Mouse (Mus musculus) c-Kit-positive CD71-negative TER-119-negative erythroid progenitor cells, embryonic 14.5 days (primary cell): Measurements from ENCODE around the gene Gm21560.
"Not testable (repeated sequence)": the region's sequence is repeated elsewhere in the genome, so short reads cannot be mapped to it uniquely, and the experiment has no call there.

ENCODE experiments used
- DNase-seq: peaks from one replicate; pipeline ENCODE4 v3.0.0-alpha.2; 2013; ENCODE audit warnings: low read depth

Gene Gm21560

GRCm38 (mm10) chr14:6219192-6219591, at the start of gene Gm21560:
Gm21560 (minus strand) TSS chr14:6219292.
- DNase-seq, result not testable (repeated sequence)

DNA sequence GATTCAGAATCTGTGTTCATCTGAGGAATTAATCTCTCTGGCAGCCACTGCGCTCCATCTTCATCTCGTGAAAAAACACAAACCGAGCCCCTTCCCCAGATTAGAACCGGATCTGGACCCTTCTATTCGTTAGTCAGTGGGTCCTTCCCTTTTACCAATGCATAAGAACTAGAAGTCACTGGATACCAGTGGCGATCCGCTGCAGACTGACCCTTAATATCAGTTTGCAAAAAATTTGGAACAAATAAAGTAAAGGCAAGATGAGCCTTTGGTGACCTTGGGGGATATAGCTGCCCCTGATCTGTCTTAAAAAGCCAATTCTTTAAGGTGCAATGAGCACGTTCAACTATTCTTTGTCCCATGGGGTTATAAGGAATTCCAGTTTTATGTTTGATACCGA, 55.6 kb downstream of the Gm21560 start:
- not testable (repeated sequence) for DNase-seq

GRCm38 (mm10) chr14:6161085-6161484, 58.0 kb downstream of the Gm21560 start:
- not testable (repeated sequence) for DNase-seq
